Mouse (Mus musculus) MEL (cell line): Measurements from ENCODE around the gene Pcgf5. TPM values are rescaled to one million over a fixed set of nuclear protein-coding genes. Genes with fewer than 3 reads are reported as not detected.

Source experiments
- DNase-seq: peaks from one replicate; pipeline ENCODE4 v3.0.0; 2011; ENCODE audit warnings: low read depth, low spot score
- H3K27ac ChIP-seq: 2 replicates; pipeline ENCODE4 v1.5.1; 2012; ENCODE audit warnings: low read depth, mild to moderate bottlenecking, control low read depth, low read length, moderate library complexity; ENCODE audit not compliant: control insufficient read depth
- H3K27me3 ChIP-seq, 2 experiments: fragments of 150-350 bp in 1 of 2; sonication (generic) in 1 of 2; 2 replicates each; pipeline ENCODE4 v1.6.1; 2012; ENCODE audit warnings: low read length in 2 of 2, mild to moderate bottlenecking in 2 of 2, improper control_type of control experiment in 1 of 2, moderate library complexity in 1 of 2; ENCODE audit not compliant: insufficient read depth in 2 of 2, control insufficient read depth in 1 of 2
- H3K36me3 ChIP-seq, 2 experiments: 2 replicates each; pipeline ENCODE4 v1.6.1; 2012 to 2014; ENCODE audit warnings: low read length in 2 of 2, improper control_type of control experiment in 1 of 2, inconsistent platforms in 1 of 2, mild to moderate bottlenecking in 1 of 2; ENCODE audit not compliant: insufficient read depth in 2 of 2, control insufficient read depth in 1 of 2
- H3K4me1 ChIP-seq, 2 experiments: fragments of 150-350 bp in 1 of 2; sonication (generic) in 1 of 2; 2 replicates each; pipeline ENCODE4 v1.6.1; 2012; ENCODE audit warnings: low read length in 2 of 2, improper control_type of control experiment in 1 of 2, mild to moderate bottlenecking in 1 of 2; ENCODE audit not compliant: insufficient read depth in 2 of 2, control insufficient read depth in 1 of 2
- H3K4me3 ChIP-seq, 2 experiments: fragments of 150-350 bp in 1 of 2; sonication (generic) in 1 of 2; 2 replicates each; pipeline ENCODE4 v1.5.1; 2012; ENCODE audit warnings: low read depth in 2 of 2, low read length in 2 of 2, mild to moderate bottlenecking in 2 of 2, moderate library complexity in 2 of 2, control low read depth in 1 of 2, improper control_type of control experiment in 1 of 2; ENCODE audit not compliant: control insufficient read depth in 1 of 2, insufficient read depth in 1 of 2
- H3K79me2 ChIP-seq: 2 replicates; pipeline ENCODE4 v1.6.1; 2012; ENCODE audit warnings: mild to moderate bottlenecking, low read length, moderate library complexity; ENCODE audit not compliant: control insufficient read depth, poor library complexity, insufficient read depth
- H3K9ac ChIP-seq: 2 replicates; pipeline ENCODE4 v1.6.1; 2012; ENCODE audit warnings: low read depth, mild to moderate bottlenecking, control low read depth, low read length, moderate library complexity; ENCODE audit not compliant: control insufficient read depth, poor library complexity, severe bottlenecking
- H3K9me3 ChIP-seq: fragments of 150-350 bp; sonication (generic); replicated peaks from 2 replicates; pipeline ENCODE4 v1.6.1; 2012; ENCODE audit warnings: mild to moderate bottlenecking, low read length, improper control_type of control experiment, moderate library complexity; ENCODE audit not compliant: insufficient read depth
- BHLHE40 ChIP-seq: IDR thresholded peaks from 2 replicates; pipeline ENCODE4 v1.6.1; 2012; ENCODE audit warnings: low read depth, mild to moderate bottlenecking, inconsistent platforms, low read length, improper control_type of control experiment, borderline replicate concordance
- CTCF ChIP-seq, 3 experiments: IDR thresholded peaks in 2 of 3; conservative IDR thresholded peaks in 1 of 3; 2 replicates each; pipeline ENCODE4 v1.5.1; 2011 to 2012; ENCODE audit warnings: low read length in 3 of 3, low read depth in 2 of 3, mild to moderate bottlenecking in 2 of 3, improper control_type of control experiment in 1 of 3, inconsistent platforms in 1 of 3, mixed read lengths in 1 of 3, moderate library complexity in 1 of 3; ENCODE audit not compliant: control insufficient read depth in 1 of 3, insufficient read depth in 1 of 3, poor library complexity in 1 of 3, severe bottlenecking in 1 of 3
- E2F4 ChIP-seq: IDR thresholded peaks from 2 replicates; pipeline ENCODE4 v1.6.1; 2011; ENCODE audit warnings: low read depth, low read length, improper control_type of control experiment, borderline replicate concordance
- GATA1 ChIP-seq: IDR thresholded peaks from 2 replicates; pipeline ENCODE4 v1.6.1; 2011; ENCODE audit warnings: low read depth, low read length, improper control_type of control experiment
- MAX ChIP-seq: IDR thresholded peaks from 2 replicates; pipeline ENCODE4 v1.6.1; 2011; ENCODE audit warnings: low read length, improper control_type of control experiment
- MEF2A ChIP-seq: IDR thresholded peaks from 2 replicates; pipeline ENCODE4 v1.6.1; 2014; ENCODE audit warnings: low read depth, mild to moderate bottlenecking, inconsistent platforms, low read length, improper control_type of control experiment; ENCODE audit not compliant: poor library complexity, insufficient replicate concordance, severe bottlenecking; ENCODE audit errors: extremely low read depth
- MYC ChIP-seq: IDR thresholded peaks from 2 replicates; pipeline ENCODE4 v1.6.1; 2011; ENCODE audit warnings: low read depth, mild to moderate bottlenecking, low read length, improper control_type of control experiment, moderate library complexity
- POLR2AphosphoS2 ChIP-seq: IDR thresholded peaks from 2 replicates; pipeline ENCODE4 v1.6.1; 2011; ENCODE audit warnings: low read length, improper control_type of control experiment
- SIN3A ChIP-seq: IDR thresholded peaks from 2 replicates; pipeline ENCODE4 v1.6.1; 2012; ENCODE audit warnings: low read length, improper control_type of control experiment, inconsistent platforms
- UBTF ChIP-seq: IDR thresholded peaks from 2 replicates; pipeline ENCODE4 v1.6.1; 2012; ENCODE audit warnings: low read depth, mild to moderate bottlenecking, inconsistent platforms, low read length, improper control_type of control experiment, moderate library complexity, borderline replicate concordance; ENCODE audit not compliant: insufficient read depth
- ZC3H11A ChIP-seq: IDR thresholded peaks from 2 replicates; pipeline ENCODE4 v1.6.1; 2012; ENCODE audit warnings: low read depth, mild to moderate bottlenecking, inconsistent platforms, low read length, improper control_type of control experiment
- polyA plus RNA-seq, 2 experiments: library from polyadenylated mRNA; stranded (reverse) in 1 of 2; unstranded in 1 of 2; fragments of >175 nt in 1 of 2; fragments of >200 nt in 1 of 2; gene quantifications; 2 replicates each; pipeline versions ENCODE4 v1.2.1 to v1.2.4; 2012; ENCODE audit warnings: low replicate concordance in 2 of 2, low read depth in 1 of 2; ENCODE audit not compliant: insufficient read length in 2 of 2, insufficient read depth in 1 of 2, missing spikeins in 1 of 2
- total RNA-seq: library from RNA; depleted of rRNA; stranded (reverse); fragments of 300-350 nt; gene quantifications from 2 replicates; pipeline ENCODE4 v1.2.3, GENCODE M21; 2012

The Pcgf5 gene
- total and polyA plus RNA-seq, 3 experiments, result 10.0 to 23.2 TPM; not detected in 1

GRCm38 (mm10) chr19:36388502-36388901 lies 40.4 kb downstream of the Pcgf5 start:
- Histone ChIP-seq H3K4me1 (no peaks in the 10 kb centered on the region), H3K79me2 (no peaks in the 10 kb centered on the region), H3K9me3 (no peaks in the 10 kb centered on the region), H3K36me3 (no peaks in the 10 kb centered on the region), H3K27me3 (no peaks in the 10 kb centered on the region; a peak in 1 of 4 replicates), H3K9ac (no peak overlapping the region), H3K27ac (no peak overlapping the region), H3K4me3 (no peak overlapping the region)
- TF ChIP-seq ZC3H11A, result no peak
- no peak for DNase-seq

GRCm38 (mm10) chr19:36390714-36391113 lies 42.6 kb downstream of the Pcgf5 start:
- peaks cover 0 to 3% of the 10 kb centered on the region in 2 experiments; a peak in 2 of 4 replicates for H3K27me3 ChIP-seq
- H3K4me1 ChIP-seq, result no peaks in the 10 kb centered on the region
- H3K36me3 ChIP-seq, result no peaks in the 10 kb centered on the region
- no peak overlapping the region for H3K27ac ChIP-seq
- H3K4me3 ChIP-seq, result no peak overlapping the region
- H3K9ac ChIP-seq, result no peak overlapping the region
- H3K79me2 ChIP-seq, result no peaks in the 10 kb centered on the region
- peak; percentile 9 for DNase-seq
- no peak for TF ChIP-seq E2F4
- TF ChIP-seq MAX, result no peak
- no peak for TF ChIP-seq SIN3A
- TF ChIP-seq CTCF (IDR thresholded peaks at IDR 0.05 in 2 of 3, conservative IDR thresholded peaks at IDR 0.05 in 1 of 3; ENCODE audit: control insufficient read depth in 1 of 3, insufficient read depth in 1 of 3, low read depth in 2 of 3, low read length in 3 of 3, poor library complexity in 1 of 3, severe bottlenecking in 1 of 3), result no peak
- no peaks in the 10 kb centered on the region for H3K9me3 ChIP-seq

GRCm38 (mm10) chr19:36398500-36398899 lies 50.4 kb downstream of the Pcgf5 start:
- Histone ChIP-seq H3K4me3 (no peak overlapping the region), H3K27me3 (peaks cover 0 to 7% of the 10 kb centered on the region in 2 experiments; a peak in 2 of 4 replicates), H3K27ac (no peak overlapping the region), H3K36me3 (no peaks in the 10 kb centered on the region), H3K9ac (no peak overlapping the region), H3K4me1 (no peaks in the 10 kb centered on the region), H3K9me3 (no peaks in the 10 kb centered on the region), H3K79me2 (no peaks in the 10 kb centered on the region)
- no peak for DNase-seq
- no peak for TF ChIP-seq GATA1
- no peak for TF ChIP-seq BHLHE40
- no peak for TF ChIP-seq MYC
- TF ChIP-seq POLR2AphosphoS2, result no peak
- no peak for TF ChIP-seq MEF2A
- TF ChIP-seq UBTF, result no peak
